Mouse (Mus musculus): ENCODE measurements at regions not wholly inside any gene's neighbourhood (a gene's known extent, or its start where the extent isn't known, plus 50 kb on each side); places are given as distances from the start of the nearest gene placed in this dataset.

DNA sequence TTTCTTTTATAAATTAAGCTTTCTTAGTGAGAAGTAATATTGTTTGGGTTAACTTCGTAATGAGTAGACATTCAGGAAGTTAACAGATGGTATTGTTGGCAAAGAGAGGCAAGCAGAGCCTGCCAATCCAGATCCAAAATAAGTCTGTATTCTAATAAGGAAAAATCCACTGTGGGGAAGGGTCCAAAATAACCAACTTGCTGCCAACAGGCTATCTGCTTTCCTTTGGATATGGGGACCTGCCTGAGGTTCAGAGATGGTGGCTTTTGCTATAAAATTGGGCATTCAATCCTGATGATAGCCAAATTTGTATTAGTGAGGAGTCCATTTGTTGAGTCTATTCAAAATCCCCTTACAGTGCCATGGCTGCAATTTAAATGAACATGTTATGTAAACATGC, 300.1 kb downstream of the Otol1 start:
- Histone ChIP-seq H3K9me3 (ENCODE audit: low read length) (no peaks in the 10 kb centered on the region), H3K27me3 (ENCODE audit: insufficient read depth, low read length) (no peaks in the 10 kb centered on the region), H3K36me3 (ENCODE audit: insufficient read depth, low read length) (no peaks in the 10 kb centered on the region), H3K4me3 (replicated peaks; ENCODE audit: low read length) (no peak overlapping the region), H3K4me1 (replicated peaks; ENCODE audit: low read depth, low read length) (no peaks in the 10 kb centered on the region)
- TF ChIP-seq POU5F1 (IDR thresholded peaks at IDR 0.05; ENCODE audit: borderline replicate concordance, low read length) (no peak), CTCF (conservative IDR thresholded peaks at IDR 0.05; ENCODE audit: low read length) (no peak), NANOG (IDR thresholded peaks at IDR 0.05; ENCODE audit: borderline replicate concordance, low read length) (no peak)

DNA sequence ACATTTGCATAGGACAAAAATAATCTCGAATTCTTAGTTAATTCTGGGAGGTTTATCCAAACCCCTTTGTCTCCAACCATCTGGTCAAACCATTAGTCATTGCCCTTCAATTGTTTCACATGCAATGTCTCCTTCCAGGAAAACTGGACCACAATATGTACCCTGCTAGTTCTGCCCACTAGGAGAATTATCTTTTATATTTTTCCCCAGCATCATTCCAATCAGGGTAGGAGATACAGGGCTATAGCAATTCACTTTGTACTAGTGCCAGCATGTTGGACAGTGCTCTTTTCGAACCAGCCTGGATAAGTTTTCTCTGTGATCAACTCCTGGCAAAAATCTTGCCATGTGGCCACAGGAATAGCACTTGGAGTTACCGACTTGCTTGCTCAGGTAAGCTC, 300.6 kb downstream of the Otol1 start:
- Histone ChIP-seq H3K9me3 (ENCODE audit: low read length) (no peaks in the 10 kb centered on the region), H3K4me1 (replicated peaks; ENCODE audit: low read depth, low read length) (no peaks in the 10 kb centered on the region), H3K4me3 (replicated peaks; ENCODE audit: low read length) (no peak overlapping the region), H3K27me3 (ENCODE audit: insufficient read depth, low read length) (no peaks in the 10 kb centered on the region), H3K36me3 (ENCODE audit: insufficient read depth, low read length) (no peaks in the 10 kb centered on the region)
- TF ChIP-seq POU5F1 (IDR thresholded peaks at IDR 0.05; ENCODE audit: borderline replicate concordance, low read length) (no peak), NANOG (IDR thresholded peaks at IDR 0.05; ENCODE audit: borderline replicate concordance, low read length) (no peak), CTCF (conservative IDR thresholded peaks at IDR 0.05; ENCODE audit: low read length) (no peak)

DNA sequence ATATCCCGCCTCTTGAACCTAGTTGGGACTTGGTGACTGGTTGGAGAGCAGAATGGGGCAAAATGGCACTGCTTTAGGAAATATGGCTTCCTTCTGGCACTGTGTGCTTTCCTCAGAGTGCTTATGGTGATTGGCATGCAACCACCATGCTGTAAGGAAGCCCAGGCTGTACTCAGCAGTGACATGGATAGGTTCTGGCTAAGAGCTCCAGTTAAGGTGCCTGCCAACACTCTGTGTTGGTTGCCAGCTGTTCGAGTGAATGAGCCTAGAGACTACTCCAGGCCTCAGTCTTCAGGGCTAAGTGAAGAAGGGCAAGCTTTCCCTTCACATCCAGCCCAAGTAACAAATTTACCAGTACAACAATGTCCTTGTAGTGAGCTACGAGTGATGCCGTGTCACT, 301.9 kb downstream of the Otol1 start:
- no peak overlapping the region for H3K4me3 ChIP-seq (replicated peaks; ENCODE audit: low read length)

DNA sequence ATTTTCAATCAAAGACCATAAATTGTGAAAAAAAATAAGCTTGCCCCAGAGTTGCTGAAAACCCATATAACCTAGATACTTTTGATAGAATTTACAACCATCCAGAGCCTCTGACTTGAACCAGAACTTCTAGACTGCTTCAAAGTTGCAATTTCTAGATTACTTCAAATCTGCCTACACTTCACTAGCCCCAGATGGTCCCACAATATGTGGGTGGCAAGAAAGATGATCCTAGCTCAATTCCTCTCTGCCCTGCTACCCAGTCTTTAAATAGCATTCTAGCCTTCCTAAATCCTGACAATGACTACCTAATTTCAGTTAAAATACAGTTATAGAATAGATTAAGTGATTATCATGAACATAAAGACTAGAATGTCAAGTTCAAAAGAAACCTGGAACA, 303.6 kb downstream of the Otol1 start:
- no peak overlapping the region for H3K4me3 ChIP-seq (replicated peaks; ENCODE audit: low read length)
- H3K27me3 ChIP-seq (ENCODE audit: insufficient read depth, low read length) = no peaks in the 10 kb centered on the region
- no peaks in the 10 kb centered on the region for H3K4me1 ChIP-seq (replicated peaks; ENCODE audit: low read depth, low read length)
- TF ChIP-seq CTCF (conservative IDR thresholded peaks at IDR 0.05; ENCODE audit: low read length) (no peak), POU5F1 (IDR thresholded peaks at IDR 0.05; ENCODE audit: borderline replicate concordance, low read length) (no peak), NANOG (IDR thresholded peaks at IDR 0.05; ENCODE audit: borderline replicate concordance, low read length) (no peak)
- H3K9me3 ChIP-seq (ENCODE audit: low read length) = no peaks in the 10 kb centered on the region
- H3K36me3 ChIP-seq (ENCODE audit: insufficient read depth, low read length) = no peaks in the 10 kb centered on the region

More for the DNA sequence above, 301.9 kb downstream of the Otol1 start:
- TF ChIP-seq CTCF (conservative IDR thresholded peaks at IDR 0.05; ENCODE audit: low read length) (no peak), NANOG (IDR thresholded peaks at IDR 0.05; ENCODE audit: borderline replicate concordance, low read length) (no peak), POU5F1 (IDR thresholded peaks at IDR 0.05; ENCODE audit: borderline replicate concordance, low read length) (no peak)
- no peaks in the 10 kb centered on the region for H3K4me1 ChIP-seq (replicated peaks; ENCODE audit: low read depth, low read length)
- H3K27me3 ChIP-seq (ENCODE audit: insufficient read depth, low read length) = no peaks in the 10 kb centered on the region
- H3K9me3 ChIP-seq (ENCODE audit: low read length) = no peaks in the 10 kb centered on the region
- no peaks in the 10 kb centered on the region for H3K36me3 ChIP-seq (ENCODE audit: insufficient read depth, low read length)

DNA sequence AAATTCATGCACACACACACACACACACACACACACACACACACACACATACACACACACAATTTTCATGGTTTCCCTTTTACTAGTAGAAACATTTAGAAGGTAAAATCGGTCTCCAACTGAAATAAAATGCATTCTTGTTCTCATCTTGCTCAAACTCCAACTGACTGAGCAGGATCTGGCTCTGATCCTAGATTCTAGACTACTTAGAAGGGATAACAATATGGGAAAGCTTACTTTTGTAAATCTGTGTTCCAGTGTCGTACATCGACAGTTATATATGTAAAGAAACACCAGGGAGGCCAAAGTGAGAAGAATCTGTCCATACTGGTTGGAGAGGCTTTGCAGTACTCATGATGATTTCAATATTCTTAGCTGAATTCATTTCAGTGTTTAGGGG, 304.6 kb downstream of the Otol1 start:
- H3K36me3 ChIP-seq (ENCODE audit: insufficient read depth, low read length) = no peaks in the 10 kb centered on the region
- no peaks in the 10 kb centered on the region for H3K27me3 ChIP-seq (ENCODE audit: insufficient read depth, low read length)
- H3K4me1 ChIP-seq (replicated peaks; ENCODE audit: low read depth, low read length) = no peaks in the 10 kb centered on the region
- no peaks in the 10 kb centered on the region for H3K9me3 ChIP-seq (ENCODE audit: low read length)
- no peak for TF ChIP-seq CTCF (conservative IDR thresholded peaks at IDR 0.05; ENCODE audit: low read length)
- TF ChIP-seq NANOG (IDR thresholded peaks at IDR 0.05; ENCODE audit: borderline replicate concordance, low read length) = no peak
- no peak for TF ChIP-seq POU5F1 (IDR thresholded peaks at IDR 0.05; ENCODE audit: borderline replicate concordance, low read length)
- no peak overlapping the region for H3K4me3 ChIP-seq (replicated peaks; ENCODE audit: low read length)

DNA sequence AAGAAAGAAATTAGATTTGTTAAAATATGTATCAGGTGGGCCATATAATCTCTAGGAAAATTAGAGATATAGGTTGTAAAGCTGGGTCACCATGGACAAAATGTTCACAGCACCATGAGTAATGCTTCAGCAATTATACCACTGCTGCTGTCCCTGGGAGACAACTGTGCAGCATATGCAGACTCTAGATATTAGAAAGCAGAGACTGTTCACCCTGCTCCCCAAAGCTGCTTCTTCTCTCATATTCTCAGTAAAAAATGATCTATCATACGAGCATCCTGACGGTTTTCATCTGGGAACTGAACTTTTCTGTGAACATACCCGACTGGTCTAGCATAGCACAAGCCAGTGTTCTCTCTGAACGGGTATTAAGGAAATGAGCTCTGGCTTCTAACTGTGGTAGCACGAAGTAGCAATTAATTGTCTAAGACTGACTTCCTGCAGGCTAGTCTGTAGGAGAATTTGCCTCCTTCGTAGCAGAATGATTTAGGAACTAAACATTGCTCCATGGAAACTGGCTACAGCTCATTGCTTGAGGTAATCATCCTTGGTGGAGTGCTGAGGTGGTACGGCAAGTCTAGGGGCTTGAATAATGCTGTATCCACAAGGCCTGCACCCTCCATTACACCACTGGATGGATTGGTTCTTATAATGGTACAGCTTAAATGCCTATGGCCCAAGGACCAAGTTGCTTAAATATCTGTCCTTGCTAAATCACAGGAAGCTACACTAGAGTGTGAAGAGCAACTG, 305.9 kb downstream of the Otol1 start:
- no peak for TF ChIP-seq POU5F1 (IDR thresholded peaks at IDR 0.05; ENCODE audit: borderline replicate concordance, low read length)
- TF ChIP-seq CTCF (conservative IDR thresholded peaks at IDR 0.05; ENCODE audit: low read length) = no peak
- TF ChIP-seq NANOG (IDR thresholded peaks at IDR 0.05; ENCODE audit: borderline replicate concordance, low read length) = no peak
- Histone ChIP-seq H3K4me1 (replicated peaks; ENCODE audit: low read depth, low read length) (no peaks in the 10 kb centered on the region), H3K27me3 (ENCODE audit: insufficient read depth, low read length) (no peaks in the 10 kb centered on the region), H3K4me3 (replicated peaks; ENCODE audit: low read length) (no peak overlapping the region), H3K9me3 (ENCODE audit: low read length) (no peaks in the 10 kb centered on the region), H3K36me3 (ENCODE audit: insufficient read depth, low read length) (no peaks in the 10 kb centered on the region)

DNA sequence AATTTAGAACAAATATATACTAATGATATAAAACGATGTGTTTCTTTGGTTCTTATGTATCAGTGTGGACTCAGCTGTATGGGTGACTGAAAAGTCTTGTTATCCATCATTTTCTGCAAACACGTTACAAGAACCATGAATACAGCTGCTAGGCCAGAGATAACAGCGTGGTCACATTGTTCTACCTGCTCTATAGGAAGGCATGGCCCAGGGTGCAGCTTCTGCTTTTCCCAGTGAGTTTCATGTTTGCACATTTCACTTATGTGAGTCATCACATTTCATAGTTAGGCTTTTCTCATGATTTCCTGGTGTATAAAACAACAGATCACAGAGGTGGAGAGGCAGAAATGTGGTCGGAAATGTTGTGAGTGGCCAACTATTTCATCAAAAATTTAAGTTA, 306.8 kb downstream of the Otol1 start:
- Histone ChIP-seq H3K9me3 (ENCODE audit: low read length) (no peaks in the 10 kb centered on the region), H3K27me3 (ENCODE audit: insufficient read depth, low read length) (no peaks in the 10 kb centered on the region), H3K36me3 (ENCODE audit: insufficient read depth, low read length) (no peaks in the 10 kb centered on the region), H3K4me3 (replicated peaks; ENCODE audit: low read length) (no peak overlapping the region), H3K4me1 (replicated peaks; ENCODE audit: low read depth, low read length) (no peaks in the 10 kb centered on the region)
- no peak for TF ChIP-seq CTCF (conservative IDR thresholded peaks at IDR 0.05; ENCODE audit: low read length)

DNA sequence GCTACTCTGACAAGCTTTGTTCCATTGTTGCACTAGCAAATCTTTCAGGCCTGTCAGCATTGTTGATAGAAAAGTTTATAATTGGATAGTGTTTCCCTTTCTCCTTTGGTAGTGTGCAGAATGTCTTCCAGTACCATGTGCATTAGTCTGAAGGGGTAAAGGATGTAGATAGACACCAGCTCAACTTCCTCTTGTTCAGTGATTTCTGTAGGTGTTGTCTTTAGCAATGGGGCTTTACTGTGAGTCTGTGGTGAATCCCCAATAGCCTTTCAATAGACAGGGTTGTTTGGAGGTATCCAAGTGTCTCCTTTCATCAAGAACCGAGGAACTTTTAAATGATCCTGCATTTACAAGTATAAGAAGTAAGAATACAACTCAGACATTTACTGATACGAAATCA, 311.0 kb downstream of the Otol1 start:
- Histone ChIP-seq H3K36me3 (ENCODE audit: insufficient read depth, low read length) (no peaks in the 10 kb centered on the region), H3K4me3 (replicated peaks; ENCODE audit: low read length) (no peak overlapping the region), H3K27me3 (ENCODE audit: insufficient read depth, low read length) (no peaks in the 10 kb centered on the region), H3K9me3 (ENCODE audit: low read length) (no peaks in the 10 kb centered on the region), H3K4me1 (replicated peaks; ENCODE audit: low read depth, low read length) (no peaks in the 10 kb centered on the region)
- TF ChIP-seq POU5F1 (IDR thresholded peaks at IDR 0.05; ENCODE audit: borderline replicate concordance, low read length) (no peak), CTCF (conservative IDR thresholded peaks at IDR 0.05; ENCODE audit: low read length) (no peak), NANOG (IDR thresholded peaks at IDR 0.05; ENCODE audit: borderline replicate concordance, low read length) (no peak)

DNA sequence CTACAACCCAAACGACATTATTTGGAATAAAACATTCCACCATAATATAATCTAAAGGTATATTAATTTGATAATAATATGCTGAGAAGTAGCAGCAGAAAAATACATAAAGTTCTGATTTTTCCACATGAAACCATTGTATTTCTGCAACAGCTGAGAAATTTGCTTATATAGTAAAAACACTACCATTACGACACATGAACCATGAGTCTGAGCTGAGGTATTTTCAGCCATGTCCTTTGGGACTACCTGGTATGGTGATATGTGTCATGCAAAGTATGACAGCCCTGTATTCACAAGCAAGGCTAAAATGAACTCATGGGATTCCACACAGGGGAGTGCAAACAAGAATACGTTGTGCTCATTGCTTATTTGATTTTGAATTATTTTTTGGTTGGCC, 311.7 kb downstream of the Otol1 start:
- no peaks in the 10 kb centered on the region for H3K9me3 ChIP-seq (ENCODE audit: low read length)
- no peaks in the 10 kb centered on the region for H3K27me3 ChIP-seq (ENCODE audit: insufficient read depth, low read length)
- H3K4me1 ChIP-seq (replicated peaks; ENCODE audit: low read depth, low read length) = no peaks in the 10 kb centered on the region
- H3K36me3 ChIP-seq (ENCODE audit: insufficient read depth, low read length) = no peaks in the 10 kb centered on the region
- no peak overlapping the region for H3K4me3 ChIP-seq (replicated peaks; ENCODE audit: low read length)
- TF ChIP-seq NANOG (IDR thresholded peaks at IDR 0.05; ENCODE audit: borderline replicate concordance, low read length) = no peak

All from E14TG2a.4 (cell line).